Mouse (Mus musculus): ENCODE data around the gene Rnf212b.

- no peak for TF ChIP-seq CTCF (IDR thresholded peaks at IDR 0.05; ENCODE audit: low read depth, low read length)
- TF ChIP-seq POLR2A (IDR thresholded peaks at IDR 0.05; ENCODE audit: extremely low read depth, insufficient read depth, low read length): no peak
Observed at GRCm38 (mm10) chr14:54792166-54792565, 21.8 kb upstream of the Rnf212b start.
